Mouse (Mus musculus): Measurements from ENCODE around the gene Ssbp2. TPM values are rescaled to one million over a fixed set of nuclear protein-coding genes. Genes with fewer than 3 reads are reported as not detected.

Gene Ssbp2
- polyA plus RNA-seq, 1 experiment from 2014 or later, result 96.0 TPM

DNA sequence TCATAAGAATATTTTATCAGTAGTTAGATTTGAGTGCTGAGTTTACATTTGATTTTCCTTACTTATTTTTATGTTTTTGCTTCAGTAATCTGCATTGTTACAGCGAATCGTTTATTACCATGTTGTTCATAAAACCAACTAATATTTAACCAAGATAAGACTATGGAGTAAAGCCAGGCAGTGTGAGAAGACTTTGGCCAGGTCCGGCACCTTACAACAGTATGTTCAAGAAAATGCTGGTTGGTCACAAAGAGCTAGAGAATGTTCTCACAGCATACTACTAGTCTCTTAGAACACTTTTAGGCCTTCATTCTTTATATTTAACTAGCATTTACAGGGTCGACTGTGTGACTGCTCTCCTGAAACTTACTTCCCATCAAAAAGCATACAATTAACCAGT lies 152.5 kb downstream of the Ssbp2 start:
- H3K4me1 ChIP-seq (ENCODE audit: control insufficient read depth, insufficient read depth, low read length), result no peaks in the 10 kb centered on the region
- no peaks in the 10 kb centered on the region for H3K36me3 ChIP-seq (ENCODE audit: control insufficient read depth, insufficient read depth, low read length)
- no peak overlapping the region for H3K4me2 ChIP-seq
- no peak overlapping the region for H3K4me3 ChIP-seq (ENCODE audit: low read depth, low read length)
- no peak overlapping the region for H3K9ac ChIP-seq (ENCODE audit: low read depth, low read length)
- ATAC-seq (replicated peaks; ENCODE audit: insufficient number of reproducible peaks, low FRiP score, low TSS enrichment), result no peak
- no peak overlapping the region for H3K27ac ChIP-seq (ENCODE audit: low read depth, low read length)
- H3K9me3 ChIP-seq (replicated peaks; ENCODE audit: control insufficient read depth, low read length), result no peaks in the 10 kb centered on the region
- 92% methylated on average over 4 of the region's 4 CpGs for WGBS (ENCODE audit: insufficient replicate concordance)
- H3K27me3 ChIP-seq (ENCODE audit: control insufficient read depth, insufficient read depth, low read length), result no peaks in the 10 kb centered on the region

DNA sequence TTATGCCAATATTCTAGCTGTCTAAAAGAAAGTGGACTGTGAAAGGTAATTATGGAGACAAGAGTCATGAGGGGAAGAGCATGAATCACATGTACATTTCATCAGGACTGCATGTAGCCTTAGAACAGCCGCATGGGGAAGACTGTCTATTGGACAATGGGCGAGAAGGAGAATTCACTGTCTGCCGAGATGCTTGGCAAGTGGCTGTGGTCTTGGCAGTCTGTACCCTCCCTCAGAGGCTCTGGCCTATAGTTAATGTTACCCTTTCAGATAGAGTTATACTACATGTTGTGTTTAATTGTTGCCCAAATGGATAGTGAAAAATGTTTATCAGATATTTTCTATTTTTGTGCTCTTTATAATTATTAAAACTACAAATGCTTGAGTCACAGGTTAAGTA lies 156.0 kb downstream of the Ssbp2 start:
- no peak for ATAC-seq (replicated peaks; ENCODE audit: insufficient number of reproducible peaks, low FRiP score, low TSS enrichment)
- Histone ChIP-seq H3K36me3 (ENCODE audit: control insufficient read depth, insufficient read depth, low read length) (no peaks in the 10 kb centered on the region), H3K9me3 (replicated peaks; ENCODE audit: control insufficient read depth, low read length) (no peaks in the 10 kb centered on the region), H3K9ac (ENCODE audit: low read depth, low read length) (no peak overlapping the region), H3K27me3 (ENCODE audit: control insufficient read depth, insufficient read depth, low read length) (no peaks in the 10 kb centered on the region), H3K4me2 (no peak overlapping the region), H3K4me1 (ENCODE audit: control insufficient read depth, insufficient read depth, low read length) (no peaks in the 10 kb centered on the region), H3K27ac (ENCODE audit: low read depth, low read length) (no peak overlapping the region), H3K4me3 (ENCODE audit: low read depth, low read length) (no peak overlapping the region)
- 88% methylated on average over 3 of the region's 3 CpGs for WGBS (ENCODE audit: insufficient replicate concordance)

DNA sequence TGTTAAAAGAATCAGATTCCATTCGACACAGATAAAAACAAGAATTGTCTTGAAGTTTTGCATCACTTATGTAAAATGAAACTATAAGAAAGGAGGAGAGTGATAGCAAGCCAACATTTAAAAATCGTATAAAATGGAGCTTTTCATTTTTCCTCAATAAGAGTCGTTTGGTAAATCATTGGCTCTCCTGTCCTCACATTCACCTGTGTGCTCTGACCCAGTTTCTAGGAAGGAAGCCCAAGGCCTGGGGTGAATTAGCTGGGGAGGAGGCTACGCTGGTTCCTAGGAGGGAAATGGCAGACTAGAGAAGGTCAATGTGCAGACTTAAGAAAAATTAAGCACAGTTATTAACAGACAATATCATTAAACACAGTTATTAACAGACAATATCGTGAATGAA lies 156.8 kb downstream of the Ssbp2 start:
- H3K4me3 ChIP-seq (ENCODE audit: low read depth, low read length), result no peak overlapping the region
- H3K9ac ChIP-seq (ENCODE audit: low read depth, low read length), result no peak overlapping the region
- H3K36me3 ChIP-seq (ENCODE audit: control insufficient read depth, insufficient read depth, low read length), result no peaks in the 10 kb centered on the region
- H3K4me2 ChIP-seq, result no peak overlapping the region
- H3K4me1 ChIP-seq (ENCODE audit: control insufficient read depth, insufficient read depth, low read length), result no peaks in the 10 kb centered on the region
- no peak overlapping the region for H3K27ac ChIP-seq (ENCODE audit: low read depth, low read length)
- ATAC-seq (replicated peaks; ENCODE audit: insufficient number of reproducible peaks, low FRiP score, low TSS enrichment), result no peak
- WGBS (ENCODE audit: insufficient replicate concordance), result 86% methylated on average over 5 of the region's 5 CpGs
- H3K27me3 ChIP-seq (ENCODE audit: control insufficient read depth, insufficient read depth, low read length), result no peaks in the 10 kb centered on the region
- H3K9me3 ChIP-seq (replicated peaks; ENCODE audit: control insufficient read depth, low read length), result no peaks in the 10 kb centered on the region

DNA sequence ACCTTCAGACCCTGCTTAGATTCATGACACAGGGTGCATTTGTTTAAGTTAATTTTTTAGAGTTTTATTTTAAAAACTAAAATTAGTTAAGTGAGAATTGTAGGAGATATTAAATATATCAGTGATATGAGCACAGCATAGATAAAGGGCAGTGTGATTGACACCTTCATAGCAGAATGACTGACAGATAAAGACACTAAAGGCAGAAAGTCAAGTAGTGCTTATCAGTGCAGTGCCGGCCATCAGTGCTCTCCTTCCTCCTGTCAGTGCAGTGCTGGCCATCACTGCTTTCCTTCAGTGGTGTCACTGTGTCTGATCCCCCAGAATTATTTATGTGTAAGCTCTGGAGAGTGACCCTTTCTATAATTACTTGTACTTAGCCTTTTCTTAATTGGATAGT lies 159.3 kb downstream of the Ssbp2 start:
- Histone ChIP-seq H3K4me3 (ENCODE audit: low read depth, low read length) (no peak overlapping the region), H3K9ac (ENCODE audit: low read depth, low read length) (no peak overlapping the region), H3K27ac (ENCODE audit: low read depth, low read length) (no peak overlapping the region), H3K36me3 (ENCODE audit: control insufficient read depth, insufficient read depth, low read length) (0 out of 2 replicates have a peak, but pooled peaks cover under 1% of the 10 kb centered on the region), H3K4me1 (ENCODE audit: control insufficient read depth, insufficient read depth, low read length) (no peaks in the 10 kb centered on the region), H3K27me3 (ENCODE audit: control insufficient read depth, insufficient read depth, low read length) (no peaks in the 10 kb centered on the region), H3K9me3 (replicated peaks; ENCODE audit: control insufficient read depth, low read length) (no peaks in the 10 kb centered on the region), H3K4me2 (no peak overlapping the region)
- no peak for ATAC-seq (replicated peaks; ENCODE audit: insufficient number of reproducible peaks, low FRiP score, low TSS enrichment)
- 14% methylated on average over 1 of the region's 1 CpGs for WGBS (ENCODE audit: insufficient replicate concordance)

DNA sequence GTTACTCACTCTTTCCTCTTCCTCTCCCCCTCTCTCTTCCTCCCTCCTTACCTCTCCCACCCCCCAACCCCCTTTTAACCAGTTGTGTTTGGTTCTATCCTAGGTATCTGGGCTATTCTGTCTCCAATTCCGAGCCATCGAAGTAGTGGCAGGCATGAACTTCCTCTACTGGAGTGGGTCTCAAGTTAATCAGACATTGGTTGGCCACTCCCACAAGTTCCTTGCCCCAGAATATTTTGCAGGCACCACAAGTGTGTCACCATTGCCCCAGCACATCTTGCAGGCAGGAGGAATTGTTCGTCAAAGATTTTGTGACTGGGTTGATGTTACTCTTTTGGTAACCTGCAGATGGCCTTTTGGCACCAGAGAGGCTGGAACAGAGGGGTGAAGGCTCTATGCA lies 160.5 kb downstream of the Ssbp2 start:
- Histone ChIP-seq H3K9me3 (replicated peaks; ENCODE audit: control insufficient read depth, low read length) (no peaks in the 10 kb centered on the region), H3K27ac (ENCODE audit: low read depth, low read length) (no peak overlapping the region), H3K4me3 (ENCODE audit: low read depth, low read length) (no peak overlapping the region), H3K36me3 (ENCODE audit: control insufficient read depth, insufficient read depth, low read length) (0 out of 2 replicates have a peak, but pooled peaks cover 2% of the 10 kb centered on the region), H3K9ac (ENCODE audit: low read depth, low read length) (no peak overlapping the region), H3K4me1 (ENCODE audit: control insufficient read depth, insufficient read depth, low read length) (no peaks in the 10 kb centered on the region), H3K4me2 (no peak overlapping the region), H3K27me3 (ENCODE audit: control insufficient read depth, insufficient read depth, low read length) (no peaks in the 10 kb centered on the region)
- WGBS (ENCODE audit: insufficient replicate concordance), result 87% methylated on average over 3 of the region's 3 CpGs
- ATAC-seq (replicated peaks; ENCODE audit: insufficient number of reproducible peaks, low FRiP score, low TSS enrichment), result no peak

DNA sequence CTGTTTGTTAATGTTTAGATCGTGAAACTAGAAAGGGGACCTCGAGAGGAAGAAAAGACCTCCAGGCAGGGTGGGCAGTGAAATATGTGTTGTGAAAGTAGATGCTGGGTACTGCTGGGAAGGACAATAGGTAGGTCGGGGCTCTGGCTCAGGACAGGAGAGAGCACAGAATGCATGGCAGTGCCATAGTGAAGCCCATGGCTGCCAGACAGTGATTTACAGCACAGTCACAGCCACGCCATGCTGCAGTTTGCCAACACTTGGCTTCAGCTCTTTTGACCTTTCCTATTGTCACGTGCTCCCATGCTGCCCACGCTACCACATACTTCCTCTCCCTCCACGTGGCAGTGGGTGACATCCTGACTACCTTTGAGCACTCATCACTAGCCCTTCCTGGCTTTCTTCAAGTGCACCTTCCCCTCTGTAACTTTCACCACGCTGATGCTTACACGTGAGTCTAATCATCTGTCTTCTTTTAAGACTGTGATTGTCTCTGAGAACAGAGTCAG lies 171.3 kb downstream of the Ssbp2 start:
- ATAC-seq (replicated peaks; ENCODE audit: insufficient number of reproducible peaks, low FRiP score, low TSS enrichment), result no peak
- H3K4me3 ChIP-seq (ENCODE audit: low read depth, low read length), result no peak overlapping the region
- no peak overlapping the region for H3K9ac ChIP-seq (ENCODE audit: low read depth, low read length)
- WGBS (ENCODE audit: insufficient replicate concordance), result 71% methylated on average over 9 of the region's 9 CpGs
- H3K9me3 ChIP-seq (replicated peaks; ENCODE audit: control insufficient read depth, low read length), result no peaks in the 10 kb centered on the region
- peaks cover 8% of the 10 kb centered on the region; the same call in 1 of the 2 replicates for H3K4me1 ChIP-seq (ENCODE audit: control insufficient read depth, insufficient read depth, low read length)
- no peak overlapping the region for H3K4me2 ChIP-seq
- H3K27ac ChIP-seq (ENCODE audit: low read depth, low read length), result no peak overlapping the region
- H3K36me3 ChIP-seq (ENCODE audit: control insufficient read depth, insufficient read depth, low read length), result no peaks in the 10 kb centered on the region
- H3K27me3 ChIP-seq (ENCODE audit: control insufficient read depth, insufficient read depth, low read length), result no peaks in the 10 kb centered on the region

DNA sequence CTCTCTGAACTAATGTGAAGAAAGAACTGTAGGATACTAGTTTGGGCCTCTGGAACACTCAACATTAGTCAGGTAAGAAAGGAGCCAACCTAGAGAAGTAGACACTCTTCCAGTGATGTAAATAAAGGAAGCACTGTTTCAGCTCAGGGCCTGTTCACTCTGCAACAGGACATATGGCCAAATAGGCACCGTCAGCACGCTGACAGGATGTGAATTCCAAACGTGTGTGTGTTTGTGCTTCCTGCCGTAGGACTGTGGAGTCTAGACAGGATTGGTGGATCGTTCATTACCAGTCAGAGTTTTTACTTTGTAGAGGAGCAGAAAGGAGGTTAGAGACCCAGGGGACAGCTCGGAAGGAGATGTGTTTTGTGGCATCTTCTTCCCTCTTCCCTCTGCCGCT lies 174.0 kb downstream of the Ssbp2 start:
- H3K4me1 ChIP-seq (ENCODE audit: control insufficient read depth, insufficient read depth, low read length), result peaks cover 11% of the 10 kb centered on the region; the same call in 1 of the 2 replicates
- no peaks in the 10 kb centered on the region for H3K9me3 ChIP-seq (replicated peaks; ENCODE audit: control insufficient read depth, low read length)
- no peak overlapping the region for H3K27ac ChIP-seq (ENCODE audit: low read depth, low read length)
- ATAC-seq (replicated peaks; ENCODE audit: insufficient number of reproducible peaks, low FRiP score, low TSS enrichment), result no peak
- H3K4me3 ChIP-seq (ENCODE audit: low read depth, low read length), result no peak overlapping the region
- H3K9ac ChIP-seq (ENCODE audit: low read depth, low read length), result no peak overlapping the region
- WGBS (ENCODE audit: insufficient replicate concordance), result 51% methylated on average over 7 of the region's 7 CpGs
- H3K36me3 ChIP-seq (ENCODE audit: control insufficient read depth, insufficient read depth, low read length), result no peaks in the 10 kb centered on the region
- no peaks in the 10 kb centered on the region for H3K27me3 ChIP-seq (ENCODE audit: control insufficient read depth, insufficient read depth, low read length)
- H3K4me2 ChIP-seq, result no peak overlapping the region

DNA sequence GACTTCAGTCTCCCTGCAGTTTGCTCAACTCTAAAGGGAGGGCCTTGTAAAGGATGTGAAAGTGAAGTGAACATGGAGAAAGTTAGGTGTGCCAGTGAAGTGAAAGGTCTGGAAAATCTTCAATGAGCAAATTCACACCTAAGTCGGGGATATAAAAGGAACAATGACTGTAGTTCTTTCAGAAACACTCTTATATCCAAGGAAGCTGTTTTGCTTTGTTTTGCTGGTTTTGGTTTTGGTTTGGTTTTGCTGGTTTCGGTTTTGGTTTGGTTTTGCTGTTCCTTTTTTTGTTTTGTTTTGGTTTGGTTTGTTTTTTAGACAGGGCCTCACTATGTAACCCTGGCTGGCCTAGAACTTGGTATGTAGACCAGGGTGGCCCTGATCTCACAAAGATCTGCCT lies 175.9 kb downstream of the Ssbp2 start:
- Histone ChIP-seq H3K36me3 (ENCODE audit: control insufficient read depth, insufficient read depth, low read length) (no peaks in the 10 kb centered on the region), H3K4me3 (ENCODE audit: low read depth, low read length) (no peak overlapping the region), H3K27ac (ENCODE audit: low read depth, low read length) (no peak overlapping the region), H3K4me2 (no peak overlapping the region), H3K9ac (ENCODE audit: low read depth, low read length) (no peak overlapping the region), H3K9me3 (replicated peaks; ENCODE audit: control insufficient read depth, low read length) (no peaks in the 10 kb centered on the region), H3K27me3 (ENCODE audit: control insufficient read depth, insufficient read depth, low read length) (no peaks in the 10 kb centered on the region), H3K4me1 (ENCODE audit: control insufficient read depth, insufficient read depth, low read length) (peaks cover 12% of the 10 kb centered on the region; the same call in 1 of the 2 replicates)
- no peak for ATAC-seq (replicated peaks; ENCODE audit: insufficient number of reproducible peaks, low FRiP score, low TSS enrichment)
- 73% methylated on average over 2 of the region's 2 CpGs for WGBS (ENCODE audit: insufficient replicate concordance)

DNA sequence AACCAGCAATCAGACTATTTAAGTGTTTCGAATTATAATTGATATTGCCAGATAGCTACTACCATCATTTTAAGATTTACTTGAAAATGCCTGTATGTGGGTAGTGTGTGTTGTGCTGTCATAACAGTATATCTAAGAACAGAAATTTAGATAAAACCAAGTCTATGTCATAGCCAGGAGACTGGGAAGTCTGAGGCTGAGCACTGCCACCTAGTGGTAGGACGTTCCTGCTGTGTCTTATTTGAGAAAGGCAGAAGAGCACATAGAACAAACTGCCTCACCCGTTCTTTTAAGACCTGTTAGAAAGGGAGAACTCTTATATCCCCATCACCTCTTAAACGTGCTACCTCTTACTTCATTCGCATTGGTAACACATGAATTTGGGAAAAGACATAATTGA lies 176.7 kb downstream of the Ssbp2 start:
- H3K4me3 ChIP-seq (ENCODE audit: low read depth, low read length), result no peak overlapping the region
- no peaks in the 10 kb centered on the region for H3K36me3 ChIP-seq (ENCODE audit: control insufficient read depth, insufficient read depth, low read length)
- H3K27me3 ChIP-seq (ENCODE audit: control insufficient read depth, insufficient read depth, low read length), result no peaks in the 10 kb centered on the region
- WGBS (ENCODE audit: insufficient replicate concordance), result 13% methylated on average over 5 of the region's 5 CpGs
- ATAC-seq (replicated peaks; ENCODE audit: insufficient number of reproducible peaks, low FRiP score, low TSS enrichment), result no peak
- H3K27ac ChIP-seq (ENCODE audit: low read depth, low read length), result no peak overlapping the region
- H3K4me1 ChIP-seq (ENCODE audit: control insufficient read depth, insufficient read depth, low read length), result peaks cover 12% of the 10 kb centered on the region; the same call in 1 of the 2 replicates
- no peak overlapping the region for H3K4me2 ChIP-seq
- H3K9me3 ChIP-seq (replicated peaks; ENCODE audit: control insufficient read depth, low read length), result no peaks in the 10 kb centered on the region
- no peak overlapping the region for H3K9ac ChIP-seq (ENCODE audit: low read depth, low read length)

All from heart, embryonic 11.5 days (tissue).